Mouse (Mus musculus) left cerebral cortex, postnatal 36 days (tissue): ENCODE measurements around the gene Vmn2r22. TPM values are rescaled to one million over a fixed set of nuclear protein-coding genes. Genes with fewer than 3 reads are reported as not detected.
"Not testable (repeated sequence)": the region's sequence is repeated elsewhere in the genome, so short reads cannot be mapped to it uniquely, and the experiment has no call there.

Source experiments
- DNase-seq, 2 experiments: peaks; one replicate each; pipeline ENCODE4 v3.0.0; 2021 to 2022; ENCODE audit warnings: low spot score in 2 of 2, mixed read lengths in 1 of 2
- intact Hi-C: fragments of 180-260 bp; cut with DNase I; formaldehyde crosslinking; loops from one replicate; pipeline ENCODE4 v1.15.1; 2025
- total RNA-seq, 2 experiments: library from RNA; stranded (reverse); gene quantifications; 2 replicates each; pipeline ENCODE4 v1.2.3; 2021

The Vmn2r22 gene
- total RNA-seq = not detected

DNA sequence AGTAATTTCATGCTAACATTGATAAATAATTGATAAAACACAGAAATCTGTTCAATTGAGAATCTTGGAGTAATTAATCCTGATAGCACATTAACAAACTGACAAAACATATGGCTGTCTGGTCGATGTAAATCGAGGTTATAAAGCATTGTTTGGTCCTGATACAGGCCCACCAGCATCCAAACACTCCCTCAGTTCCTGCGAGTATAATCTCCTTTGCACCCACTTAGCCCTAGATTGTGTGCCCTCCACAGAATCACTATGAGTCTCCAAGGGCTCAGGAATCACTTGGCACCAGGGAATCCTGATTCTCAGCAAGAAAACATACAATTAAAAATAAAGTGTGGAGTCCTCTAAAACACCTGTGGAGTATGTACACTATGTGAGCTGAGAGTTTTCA lies at the start of gene Vmn2r22:
Vmn2r22 (minus strand) TSS at position 101 of the 400 bp plus-strand sequence.
- intact Hi-C loops, DNase-seq: not testable (repeated sequence)

GRCm38 (mm10) chr6:123697213-123697612 lies 46.7 kb upstream of the Vmn2r22 start:
- DNase-seq = no peak
- intact Hi-C loops = no loop called here

- intact Hi-C loops, DNase-seq: not testable (repeated sequence)
Measured at GRCm38 (mm10) chr6:123696639-123697038, 46.1 kb upstream of the Vmn2r22 start.

- intact Hi-C loops = loop anchor here (5.0 kb wide), 1 partner anchor 605 kb away; no protein-coding TSS in a partner anchor
Measured at GRCm38 (mm10) chr6:123657040-123657439, 6.5 kb upstream of the Vmn2r22 start.

DNA sequence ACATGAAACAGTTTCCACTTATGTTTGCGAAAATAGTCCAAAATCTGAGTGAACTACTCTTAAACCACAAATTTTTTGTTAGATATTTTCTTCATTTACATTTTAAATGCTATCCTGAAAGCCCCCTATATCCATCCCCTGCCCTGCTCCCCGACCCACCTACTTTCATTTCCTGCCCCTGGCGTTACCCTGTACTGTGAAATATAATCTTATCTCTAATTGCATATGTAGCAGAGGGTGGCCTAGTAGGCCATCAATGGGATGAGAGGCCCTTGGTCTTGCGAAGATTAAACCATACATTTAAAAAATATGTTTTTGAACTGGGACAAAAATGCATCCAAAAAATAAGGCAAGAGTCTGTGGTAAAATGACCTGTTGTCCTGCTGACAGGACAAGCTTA lies 11.1 kb downstream of the Vmn2r22 start:
- DNase-seq, intact Hi-C loops: not testable (repeated sequence)

More at GRCm38 (mm10) chr6:123657040-123657439, 6.5 kb upstream of the Vmn2r22 start:
- no peak for DNase-seq

DNA sequence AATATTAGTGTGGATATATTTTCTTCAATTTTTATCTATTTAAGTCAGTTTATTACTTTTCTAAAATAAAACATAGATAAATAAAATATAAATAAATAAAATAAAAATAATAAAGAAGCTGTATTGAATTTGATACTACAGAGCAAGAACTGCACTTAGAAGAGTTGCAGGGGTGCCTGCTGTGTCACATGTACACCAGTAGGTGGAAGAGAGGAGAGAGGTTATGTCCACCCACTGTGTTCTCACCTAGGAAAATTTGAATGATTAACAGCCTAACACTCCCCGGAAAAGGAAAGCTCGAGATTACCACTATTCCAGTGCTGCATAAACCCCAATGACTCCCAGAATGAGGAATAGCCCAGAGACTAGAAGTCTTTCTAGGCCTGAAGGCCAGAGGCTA lies 26.7 kb downstream of the Vmn2r22 start:
- DNase-seq, intact Hi-C loops: not testable (repeated sequence)

DNA sequence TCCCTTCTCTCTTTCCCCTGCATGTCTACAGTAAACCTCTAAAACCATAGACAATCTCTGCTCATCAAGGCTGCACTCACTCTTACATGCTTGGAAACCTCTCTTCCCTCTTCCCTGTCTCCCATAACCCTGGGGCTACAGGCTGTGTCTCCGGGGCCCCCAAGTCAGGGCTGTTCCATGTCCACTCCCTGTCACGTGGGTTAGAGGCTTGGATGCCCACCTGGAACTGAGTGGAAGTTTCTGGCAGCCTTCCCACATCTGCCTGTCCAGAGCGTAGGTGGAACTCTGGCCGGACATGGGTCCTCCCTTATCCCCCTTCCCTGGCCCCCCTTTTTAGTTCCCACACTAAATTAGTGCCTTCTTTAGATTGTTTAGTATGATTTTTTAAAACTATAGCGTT lies 62.2 kb downstream of the Vmn2r22 start:
- DNase-seq, intact Hi-C loops: not testable (repeated sequence)

DNA sequence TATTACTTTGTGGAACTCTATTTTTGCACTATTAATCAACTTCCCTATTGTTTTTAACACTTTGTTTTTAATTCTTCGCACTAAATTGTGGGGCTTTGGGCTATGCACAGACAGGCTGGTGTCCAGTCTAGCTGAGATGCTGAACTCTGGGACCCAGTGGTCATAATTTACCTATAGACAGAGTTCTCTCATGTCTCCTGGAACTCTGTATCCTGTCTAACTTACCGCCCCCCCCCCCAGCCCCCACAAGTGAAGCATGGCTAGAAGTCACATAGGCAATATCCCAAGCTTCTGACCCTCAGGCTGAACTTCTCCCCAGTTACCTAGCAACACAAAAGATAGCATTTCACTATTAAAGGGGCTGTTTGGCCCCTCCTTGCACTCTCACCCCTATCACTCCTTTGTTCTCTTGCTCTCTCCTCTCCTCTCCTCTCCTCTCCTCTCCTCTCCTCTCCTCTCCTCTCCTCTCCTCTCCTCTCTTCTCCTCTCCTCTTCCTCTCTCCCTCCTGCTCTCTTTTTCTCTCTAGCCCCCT lies 62.7 kb downstream of the Vmn2r22 start:
- DNase-seq, intact Hi-C loops: not testable (repeated sequence)

DNA sequence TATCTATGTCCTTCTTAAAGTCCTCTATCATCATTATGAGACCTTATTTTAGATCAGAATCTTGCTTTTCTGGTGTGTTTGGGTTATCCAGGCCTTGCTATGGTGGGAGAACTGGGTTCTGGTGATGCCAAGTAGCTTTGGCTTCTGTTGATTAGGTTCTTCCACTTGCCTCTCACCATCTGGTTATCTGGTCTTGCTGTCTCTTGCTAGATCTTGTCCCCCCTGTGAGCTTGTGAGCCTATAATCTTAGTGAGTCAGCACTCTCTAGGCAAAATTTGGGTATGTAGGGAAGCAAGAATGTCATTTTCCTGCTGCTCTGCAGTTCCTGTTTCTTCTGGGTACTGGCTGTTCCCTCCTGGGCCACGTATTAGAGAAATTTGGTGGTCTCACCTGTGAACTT lies 66.5 kb downstream of the Vmn2r22 start:
- DNase-seq, intact Hi-C loops: not testable (repeated sequence)

GRCm38 (mm10) chr6:123574698-123575097 lies 75.8 kb downstream of the Vmn2r22 start:
- intact Hi-C loops, DNase-seq: not testable (repeated sequence)

Other genes with a start within 250 kb of the Vmn2r22 start
- gene Vmn2r20, start 232.6 kb downstream of the Vmn2r22 start, total RNA-seq = not detected
- gene Vmn2r21, start 117.3 kb downstream of the Vmn2r22 start, total RNA-seq = not detected
- gene Vmn2r23, start 51.9 kb upstream of the Vmn2r22 start, total RNA-seq = not detected
- under 1 TPM in 1 of 2 experiments, not detected in 1; 0.05 TPM for gene Vmn2r24, start 128.2 kb upstream of the Vmn2r22 start, total RNA-seq
- gene Vmn2r25, start 202.7 kb upstream of the Vmn2r22 start, total RNA-seq = not detected